Mouse (Mus musculus) yolk sac, embryonic 10.5 days (tissue): ENCODE data around the gene Slc6a16.

Experiments used
- DNase-seq: peaks from one replicate; pipeline ENCODE4 v3.0.0-alpha.2; 2017; ENCODE audit warnings: low spot score

Gene Slc6a16

GRCm38 (mm10) chr7:45240633-45241388 is at the start of gene Slc6a16:
Gene Slc6a16, plus strand, starts transcription at chr7:45241085.
- peak; percentile 50 for DNase-seq

- DNase-seq = no peak
Measured at GRCm38 (mm10) chr7:45191161-45191560, 49.7 kb upstream of the Slc6a16 start.

GRCm38 (mm10) chr7:45191803-45192363 is 49.0 kb upstream of the Slc6a16 start:
- DNase-seq = no peak

GRCm38 (mm10) chr7:45192585-45193310 is 48.1 kb upstream of the Slc6a16 start:
- no peak for DNase-seq

GRCm38 (mm10) chr7:45193406-45193805 is 47.5 kb upstream of the Slc6a16 start:
- DNase-seq = no peak

GRCm38 (mm10) chr7:45193871-45194785 is 46.8 kb upstream of the Slc6a16 start:
- DNase-seq = no peak

- DNase-seq = no peak
Measured at GRCm38 (mm10) chr7:45195341-45196175, 45.3 kb upstream of the Slc6a16 start.

- no peak for DNase-seq
Measured at GRCm38 (mm10) chr7:45196176-45196535, 44.7 kb upstream of the Slc6a16 start.

GRCm38 (mm10) chr7:45196994-45197393 is 43.9 kb upstream of the Slc6a16 start:
- no peak for DNase-seq

- peak; percentile 54 for DNase-seq
Measured at GRCm38 (mm10) chr7:45198435-45198834, 42.5 kb upstream of the Slc6a16 start.

- no peak for DNase-seq
Measured at GRCm38 (mm10) chr7:45198961-45199360, 41.9 kb upstream of the Slc6a16 start.

GRCm38 (mm10) chr7:45202654-45203053 is 38.2 kb upstream of the Slc6a16 start:
- no peak for DNase-seq

GRCm38 (mm10) chr7:45204380-45205143 is 36.3 kb upstream of the Slc6a16 start, which contains the start of gene Ccdc155:
Gene Ccdc155, minus strand, starts transcription at chr7:45204892.
- peak; percentile 96 for DNase-seq

GRCm38 (mm10) chr7:45208260-45208659 is 32.6 kb upstream of the Slc6a16 start:
- DNase-seq = no peak

GRCm38 (mm10) chr7:45211070-45211469 is 29.8 kb upstream of the Slc6a16 start:
- no peak for DNase-seq

- no peak for DNase-seq
Measured at GRCm38 (mm10) chr7:45211851-45212251, 29.0 kb upstream of the Slc6a16 start, which contains the start of gene Dkkl1. Gene Dkkl1, minus strand, starts transcription at chr7:45212147.

- DNase-seq = no peak
Measured at GRCm38 (mm10) chr7:45212356-45212755, 28.5 kb upstream of the Slc6a16 start.

- DNase-seq = no peak
Measured at GRCm38 (mm10) chr7:45213708-45214107, 27.2 kb upstream of the Slc6a16 start.

GRCm38 (mm10) chr7:45215673-45216441 is 25.0 kb upstream of the Slc6a16 start, which contains the start of gene Tead2:
Gene Tead2, plus strand, starts transcription at chr7:45215753.
- peak; percentile 74 for DNase-seq
